Mouse (Mus musculus): Measurements from ENCODE around the gene Pcif1.

DNA sequence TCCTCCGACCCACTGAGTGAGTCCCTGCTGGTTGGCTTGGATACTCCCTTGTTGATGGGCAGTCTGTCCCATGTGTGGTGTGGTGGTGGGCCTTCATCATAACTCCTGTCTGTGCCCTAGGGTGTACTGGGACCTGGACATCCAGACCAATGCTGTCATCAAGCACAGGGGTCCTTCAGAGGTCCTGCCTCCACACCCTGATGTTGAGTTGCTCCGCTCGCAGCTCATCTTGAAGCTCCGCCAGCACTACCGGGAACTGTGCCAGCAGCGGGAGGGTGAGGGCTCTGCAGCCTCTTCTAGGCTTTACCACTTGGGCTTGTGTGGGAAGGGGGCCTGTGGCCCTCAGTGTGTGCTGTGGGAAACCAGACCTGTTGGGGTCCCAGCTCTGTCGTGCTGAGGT, 6.7 kb downstream of the Pcif1 start:
- no peak for TF ChIP-seq USF1 (IDR thresholded peaks at IDR 0.05; ENCODE audit: low read depth, low read length)
- TF ChIP-seq POLR2A (IDR thresholded peaks at IDR 0.05; ENCODE audit: low read depth, low read length): no peak
- no peak for TF ChIP-seq POLR2AphosphoS2 (IDR thresholded peaks at IDR 0.05; ENCODE audit: low read depth, low read length)
- no peak for TF ChIP-seq CHD2 (IDR thresholded peaks at IDR 0.05; ENCODE audit: low read length)
- no peak for TF ChIP-seq MEF2A (IDR thresholded peaks at IDR 0.05; ENCODE audit: borderline replicate concordance, low read depth, low read length)
- no peak for TF ChIP-seq ZC3H11A (IDR thresholded peaks at IDR 0.05; ENCODE audit: low read depth, low read length)
- no peak for TF ChIP-seq CTCF (conservative IDR thresholded peaks at IDR 0.05 in 1 of 2, IDR thresholded peaks at IDR 0.05 in 1 of 2; ENCODE audit: low read depth in 2 of 2, low read length in 2 of 2)
- no peak for TF ChIP-seq BHLHE40 (IDR thresholded peaks at IDR 0.05; ENCODE audit: low read depth, low read length)
- no peak for TF ChIP-seq USF2 (conservative IDR thresholded peaks at IDR 0.05; ENCODE audit: low read depth, low read length)
- TF ChIP-seq RAD21 (IDR thresholded peaks at IDR 0.05; ENCODE audit: low read depth, low read length): no peak
- no peak for TF ChIP-seq JUND (conservative IDR thresholded peaks at IDR 0.05; ENCODE audit: low read depth, low read length)
- TF ChIP-seq EP300 (IDR thresholded peaks at IDR 0.05; ENCODE audit: low read length): no peak
- TF ChIP-seq MXI1 (IDR thresholded peaks at IDR 0.05; ENCODE audit: low read depth, low read length): no peak
- no peak for TF ChIP-seq KAT2A (IDR thresholded peaks at IDR 0.05; ENCODE audit: insufficient replicate concordance, low read length)

All from CH12.LX (cell line).